Mouse (Mus musculus) frontal cortex, postnatal 25 days (tissue): Measurements from ENCODE around the gene Gm20909.
"Not testable (repeated sequence)": the region's sequence is repeated elsewhere in the genome, so short reads cannot be mapped to it uniquely, and the experiment has no call there.

Source experiments
- DNase-seq, 2 experiments: peaks; one replicate each; pipeline ENCODE4 v3.0.0; 2022; ENCODE audit warnings: low spot score in 2 of 2

Gm20909 gene

GRCm38 (mm10) chrY:21164270-21164669 is at the start of gene Gm20909:
Gm20909 (plus strand) TSS chrY:21164570.
- DNase-seq = not testable (repeated sequence)
